Mouse (Mus musculus): ENCODE results near the gene Rxfp2.
A peak's percentile ranks its signal among the peaks of the same experiment; 100 is the strongest.

Gene Rxfp2

DNA sequence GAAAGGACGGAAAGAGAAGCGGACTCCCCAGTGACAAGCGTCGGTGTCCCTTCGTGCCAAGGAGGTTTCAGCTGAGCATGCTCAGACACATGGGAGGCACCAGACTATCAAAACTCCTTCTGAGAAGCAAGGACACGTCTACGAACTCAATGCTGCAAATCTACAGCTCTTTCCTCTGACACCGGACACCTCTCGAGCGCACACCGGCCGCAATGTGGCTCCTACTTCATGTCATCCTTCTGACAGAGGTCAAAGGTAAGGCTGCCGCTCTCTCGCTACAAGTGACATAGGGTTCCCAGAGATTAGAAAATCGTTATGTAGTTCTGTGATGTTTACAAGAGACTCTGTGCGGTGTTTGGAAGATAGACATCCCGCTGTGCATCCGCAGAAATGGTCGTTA, at the start of gene Rxfp2:
Gene Rxfp2, plus strand, starts transcription at position 20 of the 400 bp plus-strand sequence.
- no peak for ATAC-seq (ENCODE audit: low TSS enrichment)

DNA sequence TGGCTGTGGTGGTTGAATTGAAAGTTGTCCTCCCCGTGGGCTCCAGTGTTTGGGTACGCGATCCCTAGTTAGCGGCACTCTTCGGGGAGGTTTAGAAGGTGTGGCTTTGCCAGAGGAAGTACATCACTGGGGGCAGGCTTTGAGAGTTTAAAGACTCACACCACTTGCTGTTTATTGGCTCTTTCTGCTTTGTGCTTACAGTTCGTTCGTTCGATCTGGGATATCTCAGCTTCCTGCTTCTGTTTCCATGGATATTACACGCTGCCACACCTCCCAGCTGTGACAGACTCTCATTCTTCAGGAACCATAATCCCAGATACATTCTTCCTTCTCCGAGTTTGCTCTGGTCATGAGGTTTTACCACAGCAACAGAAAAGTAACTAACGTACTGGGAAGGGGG, 48.2 kb upstream of the Rxfp2 start:
- ATAC-seq (ENCODE audit: low TSS enrichment): no peak

DNA sequence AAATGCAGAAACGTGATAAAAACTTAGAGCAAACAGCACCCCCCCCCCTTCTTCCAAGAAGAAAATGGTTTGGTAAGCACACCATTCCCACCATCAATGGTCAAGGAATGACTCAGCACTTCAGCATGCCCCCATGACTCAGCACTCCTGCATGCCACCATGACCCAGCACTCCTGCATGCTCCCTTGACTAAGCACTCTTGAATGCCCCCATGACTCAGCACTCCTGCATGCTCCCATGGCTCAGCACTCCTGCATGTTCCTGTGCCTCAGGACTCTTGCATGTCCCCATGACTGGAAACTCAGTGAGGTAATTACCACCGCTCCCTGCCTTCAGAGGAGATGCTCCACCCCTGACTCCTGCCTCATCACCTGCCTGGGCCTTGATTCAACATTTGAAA, 41.4 kb upstream of the Rxfp2 start:
- no peak for ATAC-seq (ENCODE audit: low TSS enrichment)

DNA sequence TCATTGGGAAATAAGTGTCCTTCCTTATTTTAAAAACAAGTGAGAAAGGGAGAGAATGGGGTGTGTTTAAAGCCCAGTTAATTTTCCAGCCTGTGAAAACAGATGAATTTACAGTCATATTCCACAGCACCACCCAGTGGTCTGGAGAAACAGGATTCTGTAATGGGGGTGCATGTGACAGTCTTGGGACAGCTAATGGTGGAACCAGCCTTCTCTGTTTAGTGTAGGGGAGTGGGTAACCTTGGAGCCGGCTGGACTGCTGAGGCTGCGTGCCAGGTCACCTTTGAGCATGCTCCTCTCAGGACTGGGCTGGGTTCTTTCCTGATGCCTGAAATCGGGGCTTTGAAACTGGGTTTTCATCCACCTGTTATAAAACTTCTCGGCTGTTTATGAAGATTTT, 34.9 kb upstream of the Rxfp2 start:
- no peak for ATAC-seq (ENCODE audit: low TSS enrichment)

DNA sequence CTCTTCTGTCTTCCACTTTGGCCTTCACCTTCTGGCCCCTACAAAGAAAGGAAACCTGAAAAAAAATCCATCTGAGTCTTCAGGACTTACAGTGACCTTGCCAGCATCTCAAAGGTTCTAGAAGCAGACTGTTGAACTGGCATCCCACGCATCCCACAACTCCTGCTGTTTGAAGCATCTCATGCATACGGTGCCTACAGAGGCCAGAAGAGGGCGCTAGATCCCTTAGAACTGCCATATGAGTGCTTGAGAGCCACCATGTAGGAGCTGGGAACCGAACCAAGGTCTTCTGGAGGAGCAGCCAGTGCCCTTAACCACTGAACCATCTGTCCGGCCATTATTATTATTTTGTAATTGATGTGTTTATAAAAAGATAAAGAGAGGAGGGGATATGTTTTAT, 23.9 kb upstream of the Rxfp2 start:
- ATAC-seq (ENCODE audit: low TSS enrichment): no peak

DNA sequence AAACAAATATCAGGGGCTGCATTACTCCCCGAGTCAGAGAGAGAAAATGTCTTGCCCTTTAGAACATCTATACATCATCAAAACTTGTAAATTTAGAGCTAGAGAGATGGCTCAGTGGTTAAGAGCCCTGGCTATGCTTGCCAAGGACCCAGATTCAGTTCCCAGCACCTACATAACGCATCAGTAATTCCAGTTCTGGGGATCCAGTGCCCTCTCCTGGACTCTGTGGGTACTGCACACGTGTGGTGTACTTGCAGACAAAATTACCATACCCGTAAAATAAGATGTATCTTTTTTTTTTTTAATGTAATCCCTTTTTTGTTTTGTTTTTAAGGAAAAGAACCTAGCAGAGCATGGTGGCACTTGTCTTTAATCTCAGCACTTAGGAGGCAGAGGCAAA, 21.9 kb upstream of the Rxfp2 start:
- ATAC-seq (ENCODE audit: low TSS enrichment): no peak

DNA sequence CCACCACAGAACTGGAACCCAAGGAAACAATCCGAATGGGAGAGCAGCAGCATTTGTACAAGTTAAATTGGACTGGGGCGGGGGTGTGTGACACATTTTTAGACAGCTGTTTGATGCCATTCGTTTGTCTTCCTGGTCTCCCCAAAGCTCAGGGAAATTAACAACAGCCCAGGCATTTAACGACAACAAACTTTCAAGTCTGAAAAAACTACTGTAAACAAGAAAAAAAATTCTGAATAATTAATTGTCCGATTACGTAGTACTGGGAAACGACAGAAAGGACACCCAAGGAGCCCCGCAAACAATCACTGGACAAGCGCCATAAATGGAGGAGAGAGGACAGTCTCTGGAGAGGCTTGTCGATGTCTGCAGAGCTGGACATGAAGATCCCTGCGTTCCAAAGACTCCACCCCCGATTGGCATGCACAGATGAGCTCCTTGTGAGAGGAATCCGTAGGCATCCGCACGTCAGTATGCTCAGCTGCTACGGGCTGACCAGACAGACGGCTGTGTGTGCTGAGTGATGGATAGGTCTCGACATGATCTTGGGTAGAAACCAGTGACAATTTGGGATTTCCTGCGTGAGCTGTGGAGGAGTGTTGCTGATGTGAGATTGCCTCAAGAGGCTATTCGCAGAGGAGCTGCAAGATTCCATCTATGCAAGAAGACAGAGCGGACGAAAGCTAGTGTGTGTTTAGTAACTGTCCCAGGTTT, 21.0 kb upstream of the Rxfp2 start:
- peak; percentile 92 for ATAC-seq (ENCODE audit: low TSS enrichment)

DNA sequence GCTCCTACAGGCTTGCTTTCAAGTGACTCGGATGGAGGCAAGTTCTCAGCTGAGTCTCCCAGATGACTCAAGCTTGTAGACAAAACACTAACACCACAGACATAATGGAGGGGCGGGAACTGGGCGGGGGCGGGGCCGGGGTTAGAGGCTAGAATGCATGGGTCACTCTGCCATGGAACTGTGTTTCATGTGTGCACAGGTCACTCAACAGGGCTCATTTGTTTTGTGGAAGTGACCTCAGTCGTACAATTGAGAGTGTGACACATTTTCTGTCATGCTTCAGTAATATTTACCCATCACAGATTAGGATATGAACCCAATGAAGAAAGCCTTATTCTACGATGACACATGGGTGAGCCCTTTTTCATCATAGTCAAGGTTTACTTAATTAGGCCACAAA, 20.2 kb upstream of the Rxfp2 start:
- no peak for ATAC-seq (ENCODE audit: low TSS enrichment)

DNA sequence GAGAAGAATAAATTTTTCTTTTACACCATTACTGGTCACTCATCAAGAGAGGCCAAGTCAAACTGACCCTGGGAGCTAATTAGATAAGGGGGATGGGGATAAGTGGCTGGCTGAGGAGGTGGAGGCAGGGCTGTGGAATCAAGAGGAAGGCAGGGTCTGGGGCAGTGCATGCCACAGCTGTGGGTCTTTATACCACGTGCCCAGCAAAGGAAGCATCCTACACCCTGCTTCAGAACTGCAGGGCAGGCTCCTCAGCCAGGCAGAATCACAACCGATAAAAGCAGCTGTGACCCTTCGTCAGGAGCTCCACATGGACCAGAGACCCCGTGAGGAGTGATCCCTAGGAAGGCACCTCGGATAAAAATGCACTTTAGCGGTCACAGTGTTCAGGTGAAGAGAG, 13.1 kb upstream of the Rxfp2 start:
- no peak for ATAC-seq (ENCODE audit: low TSS enrichment)

DNA sequence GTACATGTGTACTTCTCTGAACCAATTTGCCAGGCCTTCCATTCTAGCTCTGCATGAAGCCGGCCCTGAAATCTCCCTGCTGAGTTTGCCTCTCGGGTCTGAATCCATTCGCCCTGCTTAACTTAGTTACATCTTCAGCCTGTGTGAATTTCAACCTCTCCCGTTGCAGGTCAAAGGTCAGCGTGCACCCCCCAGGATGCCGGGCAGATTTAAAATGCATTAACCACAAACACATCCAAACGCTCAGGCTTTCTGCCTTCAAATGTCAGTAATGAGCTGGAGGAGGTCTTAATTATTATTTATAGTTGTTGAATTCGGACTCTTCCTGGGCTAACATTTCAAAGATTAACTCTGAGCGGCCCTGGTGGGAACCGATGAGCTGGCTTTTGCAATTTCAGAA, 1.6 kb upstream of the Rxfp2 start:
- no peak for ATAC-seq (ENCODE audit: low TSS enrichment)

DNA sequence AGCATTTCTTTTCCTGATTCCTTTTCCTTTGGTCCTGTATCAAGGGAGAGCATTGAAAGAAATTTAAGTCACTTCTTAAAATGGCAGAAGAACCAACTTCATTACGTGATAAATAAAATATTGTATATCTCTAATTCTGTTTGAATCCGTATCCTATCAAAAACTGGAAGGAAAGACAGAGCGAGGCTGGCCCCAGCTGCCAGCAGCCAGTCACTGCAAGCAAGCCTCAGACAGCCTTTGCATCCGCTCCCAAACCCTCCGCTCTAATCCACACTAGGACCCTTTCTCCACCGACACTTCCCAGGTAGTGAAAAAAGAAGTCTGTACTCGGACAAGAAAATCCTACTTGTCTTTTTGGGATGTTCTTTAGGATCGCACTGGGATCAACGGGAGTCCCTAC, 803 bp upstream of the Rxfp2 start:
- no peak for ATAC-seq (ENCODE audit: low TSS enrichment)

DNA sequence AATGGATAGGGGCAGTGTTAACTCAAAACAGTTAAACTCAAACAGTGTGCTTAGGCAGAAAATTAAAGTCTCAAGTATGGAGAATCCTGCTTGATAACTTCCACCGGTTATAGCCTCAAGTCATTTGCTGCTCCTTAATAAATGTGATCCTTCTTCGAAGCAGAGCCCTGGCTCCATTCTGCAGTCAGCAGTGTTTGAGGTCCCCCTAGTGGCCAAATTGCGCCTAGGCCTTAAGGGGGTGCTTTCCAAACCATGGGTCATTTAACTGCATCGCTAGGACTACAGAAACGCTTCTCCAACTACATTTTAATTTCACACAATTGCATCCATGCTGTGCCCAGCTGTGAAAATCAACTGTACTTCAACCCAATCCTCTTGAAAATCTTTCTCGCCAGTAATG, 2.4 kb downstream of the Rxfp2 start:
- ATAC-seq (ENCODE audit: low TSS enrichment): peak; percentile 94

DNA sequence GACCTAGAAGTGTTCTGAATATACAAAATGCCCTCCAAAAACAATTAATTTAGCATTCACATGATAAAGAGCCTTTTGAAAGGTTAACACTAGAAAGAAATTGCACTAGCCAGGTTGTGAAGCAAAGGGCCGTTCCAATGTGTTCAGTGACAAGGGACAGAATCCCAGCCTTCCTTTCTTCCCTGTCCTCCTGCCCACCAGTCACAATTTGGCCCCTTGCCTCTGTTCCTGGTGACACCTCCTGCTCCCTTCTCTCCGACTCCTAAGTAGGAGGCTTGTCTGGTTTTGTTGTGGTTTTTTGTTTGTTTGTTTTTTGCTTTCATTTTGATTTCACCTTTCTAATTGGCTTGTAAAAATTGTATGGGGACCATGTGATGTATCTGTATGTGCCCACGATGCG, 3.3 kb downstream of the Rxfp2 start:
- no peak for ATAC-seq (ENCODE audit: low TSS enrichment)

DNA sequence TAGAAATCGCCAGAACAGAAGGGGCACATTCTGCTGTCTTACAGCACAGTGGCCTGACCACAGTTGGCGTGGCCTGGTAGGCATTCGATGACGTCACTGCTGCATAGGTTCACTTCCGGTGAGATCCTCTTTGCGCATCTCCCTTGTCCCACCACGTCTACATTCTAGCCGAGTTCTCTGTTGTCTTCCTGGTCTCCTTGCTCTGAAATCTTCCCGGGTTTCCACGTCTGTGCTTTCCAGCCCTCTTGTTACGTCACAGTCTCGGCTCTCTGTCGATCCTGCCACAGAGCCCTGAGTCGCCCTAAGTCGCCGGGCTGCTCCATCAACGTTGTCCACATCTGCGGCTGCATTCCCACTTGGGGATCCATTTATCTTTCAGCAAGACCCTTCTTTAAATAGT, 4.1 kb downstream of the Rxfp2 start:
- ATAC-seq (ENCODE audit: low TSS enrichment): no peak

DNA sequence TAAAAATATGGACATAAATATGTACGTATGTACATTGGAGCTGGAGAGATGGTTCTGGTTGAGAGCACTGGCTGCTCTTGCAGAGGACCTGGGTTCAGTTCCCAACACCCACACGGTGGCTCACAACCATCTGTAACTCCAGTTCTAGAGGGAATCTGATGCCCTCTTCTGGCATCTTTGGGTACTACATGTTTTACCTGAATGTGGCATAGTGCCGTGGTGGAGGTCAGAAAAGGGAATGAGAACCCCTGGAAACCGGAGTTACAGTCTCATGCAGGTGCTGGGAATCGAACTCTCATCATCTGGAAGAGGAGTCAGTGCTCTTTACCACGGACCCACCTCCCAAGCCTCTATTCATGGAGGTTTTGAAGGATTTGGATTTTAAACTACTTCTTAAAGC, 5.0 kb downstream of the Rxfp2 start:
- no peak for ATAC-seq (ENCODE audit: low TSS enrichment)

DNA sequence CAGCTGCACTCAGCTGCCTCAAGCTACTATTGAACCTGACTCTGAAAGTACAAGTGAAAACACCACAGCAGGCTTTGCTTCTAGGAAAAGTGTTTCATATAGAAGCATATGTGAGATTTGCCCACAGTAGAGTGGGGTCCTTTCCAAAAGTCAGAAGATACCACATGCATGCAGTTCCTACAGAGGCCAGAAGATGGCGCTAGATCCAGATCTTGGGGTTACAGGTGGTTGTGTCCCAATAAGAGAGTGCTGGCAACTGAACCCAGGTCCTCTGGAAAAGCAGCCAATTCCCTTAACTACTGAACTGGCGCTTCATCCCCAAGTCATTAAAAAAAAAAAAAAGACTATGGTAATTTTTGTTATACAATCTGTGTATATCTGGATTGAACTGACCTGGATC, 5.7 kb downstream of the Rxfp2 start:
- ATAC-seq (ENCODE audit: low TSS enrichment): no peak

DNA sequence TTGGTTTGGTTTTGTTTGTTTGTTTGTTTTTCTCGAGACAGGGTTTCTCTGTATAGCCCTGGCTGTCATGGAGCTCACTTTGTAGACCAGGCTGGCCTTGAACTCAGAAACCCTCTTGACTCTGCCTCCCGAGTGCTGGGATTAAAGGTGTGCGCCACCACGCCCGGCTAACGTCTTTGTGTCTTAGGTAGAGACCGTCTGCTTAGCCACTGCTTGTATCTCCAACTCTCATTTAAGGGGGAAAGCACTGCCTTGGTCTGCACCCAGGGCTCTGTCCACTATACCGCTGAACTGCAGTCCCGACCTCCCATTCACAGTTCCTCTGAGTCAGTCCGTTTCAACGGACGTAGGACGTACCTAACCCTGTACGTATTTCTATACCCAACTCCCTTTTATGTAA, 6.4 kb downstream of the Rxfp2 start:
- ATAC-seq (ENCODE audit: low TSS enrichment): no peak

DNA sequence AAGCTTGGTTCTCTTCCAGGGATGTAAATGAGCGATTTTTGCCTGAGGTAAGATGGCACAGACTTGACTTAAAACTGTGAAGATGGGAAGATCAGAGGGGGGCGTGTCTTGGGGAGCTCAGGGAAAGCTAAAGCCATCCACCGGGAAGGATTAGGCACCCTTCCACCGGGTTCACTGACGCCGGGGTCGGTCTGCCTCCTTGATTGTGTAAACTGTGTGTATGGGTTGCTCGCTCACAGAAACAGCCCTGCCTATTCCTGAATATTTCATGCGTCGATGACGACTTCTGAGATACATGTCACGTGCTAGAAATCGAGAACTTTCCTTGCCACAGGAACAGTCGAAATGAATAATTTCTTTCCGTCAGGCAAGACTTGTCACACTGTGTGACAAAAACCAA, 6.9 kb downstream of the Rxfp2 start:
- no peak for ATAC-seq (ENCODE audit: low TSS enrichment)

DNA sequence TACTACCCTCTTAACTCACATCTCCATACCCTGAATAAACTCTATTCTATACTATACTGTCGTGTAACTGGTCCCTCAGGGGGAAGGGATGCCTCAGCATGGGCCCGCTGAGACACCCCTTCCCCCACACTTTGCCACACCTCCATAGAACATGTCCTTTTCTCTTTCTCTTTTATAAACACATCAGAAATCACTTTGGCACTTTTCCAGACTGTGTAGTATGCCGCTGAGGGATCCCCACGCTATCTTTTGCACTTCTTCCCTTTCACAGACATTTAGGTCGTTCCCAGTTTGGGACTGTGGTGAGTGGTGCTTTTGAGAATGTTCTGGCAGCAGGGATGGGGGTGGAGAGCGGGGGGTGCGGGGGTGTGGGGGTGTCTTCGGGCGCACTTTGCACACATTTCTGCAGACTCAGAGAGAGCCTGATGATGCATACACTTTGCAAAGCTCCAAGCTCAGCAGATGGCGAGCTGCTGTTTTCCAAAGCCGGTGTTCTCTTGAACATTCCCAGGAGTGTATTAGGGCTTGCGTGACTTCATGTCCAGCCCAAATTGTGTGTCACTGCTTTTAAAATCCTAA, 8.1 kb downstream of the Rxfp2 start:
- ATAC-seq (ENCODE audit: low TSS enrichment): peak; percentile 87

DNA sequence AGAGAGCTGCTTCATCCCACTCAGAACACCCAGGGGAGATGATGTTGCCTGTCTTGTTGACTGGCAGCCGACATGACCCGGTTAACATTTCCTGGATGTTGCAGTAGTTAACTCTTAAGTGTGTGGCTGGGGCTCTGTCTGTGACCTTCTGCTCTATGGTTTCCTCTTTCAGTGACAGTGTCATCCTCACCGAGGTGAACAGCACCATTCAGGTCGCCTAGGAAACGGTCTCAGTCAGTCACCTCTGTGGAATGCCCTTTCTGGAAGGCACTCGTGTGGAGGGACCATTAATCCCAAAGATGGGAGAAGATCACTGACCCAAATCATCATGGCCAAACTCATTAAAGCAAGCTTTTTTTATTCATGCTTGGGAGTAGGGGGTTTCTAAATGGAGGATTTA, 12.7 kb downstream of the Rxfp2 start:
- no peak for ATAC-seq (ENCODE audit: low TSS enrichment)

DNA sequence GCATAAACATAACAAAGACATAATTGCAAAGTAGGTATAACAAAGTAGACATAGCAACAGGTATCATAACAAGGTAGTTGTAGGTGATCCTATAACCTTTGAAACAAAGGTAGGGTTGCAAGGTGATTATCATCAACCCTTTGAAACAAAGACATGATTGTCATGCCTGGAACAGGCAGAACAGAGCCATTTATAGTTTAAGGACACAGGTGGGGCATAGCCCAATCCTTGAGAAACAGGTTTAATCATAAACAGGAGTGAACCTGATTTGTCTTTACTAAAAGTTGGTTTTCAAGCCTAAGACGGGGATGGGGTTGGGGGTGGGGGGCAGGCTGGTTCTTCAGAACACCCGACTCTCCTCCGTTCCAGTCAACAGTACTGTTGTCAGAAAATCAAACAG, 13.2 kb downstream of the Rxfp2 start:
- ATAC-seq (ENCODE audit: low TSS enrichment): no peak

DNA sequence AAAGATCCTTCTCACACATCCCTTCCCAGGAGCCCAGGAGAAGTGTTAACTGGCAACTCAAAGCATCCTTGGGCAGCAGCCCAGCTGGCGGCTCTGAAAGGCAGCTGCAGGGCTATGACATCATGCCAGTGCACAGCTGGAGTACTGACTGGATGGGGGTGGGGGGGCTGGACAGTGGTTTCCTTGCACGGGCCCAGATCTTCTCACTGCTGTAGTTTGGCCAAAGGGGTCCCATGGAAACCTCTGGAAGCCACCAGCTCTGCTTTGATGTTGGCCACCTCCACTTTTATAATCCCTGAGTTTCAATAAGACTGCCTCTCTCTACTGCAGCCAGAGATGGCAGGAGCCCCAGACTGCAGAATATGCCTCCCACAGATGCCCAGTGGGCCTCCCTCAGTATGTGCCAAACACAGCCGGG, 13.6 kb downstream of the Rxfp2 start:
- ATAC-seq (ENCODE audit: low TSS enrichment): peak; percentile 69

DNA sequence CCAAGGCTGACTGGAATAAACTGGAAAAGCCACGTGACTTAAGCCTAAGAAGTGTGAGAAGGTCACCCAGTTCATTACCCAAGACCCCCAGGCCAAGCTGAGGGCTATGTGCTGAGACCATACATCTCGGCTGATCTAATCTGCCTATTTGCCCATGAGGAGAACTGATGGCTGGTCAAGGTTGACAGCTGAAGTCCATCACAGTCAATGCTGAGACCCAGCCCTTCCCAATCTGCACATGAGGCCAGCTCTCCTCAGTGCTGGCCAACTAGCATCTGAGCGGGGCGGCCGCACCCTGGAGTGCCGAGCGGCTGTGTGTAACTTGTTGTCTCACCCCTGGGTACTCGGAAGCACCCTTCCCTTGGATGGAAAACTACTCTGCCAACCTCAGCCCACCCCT, 17.8 kb downstream of the Rxfp2 start:
- no peak for ATAC-seq (ENCODE audit: low TSS enrichment)

DNA sequence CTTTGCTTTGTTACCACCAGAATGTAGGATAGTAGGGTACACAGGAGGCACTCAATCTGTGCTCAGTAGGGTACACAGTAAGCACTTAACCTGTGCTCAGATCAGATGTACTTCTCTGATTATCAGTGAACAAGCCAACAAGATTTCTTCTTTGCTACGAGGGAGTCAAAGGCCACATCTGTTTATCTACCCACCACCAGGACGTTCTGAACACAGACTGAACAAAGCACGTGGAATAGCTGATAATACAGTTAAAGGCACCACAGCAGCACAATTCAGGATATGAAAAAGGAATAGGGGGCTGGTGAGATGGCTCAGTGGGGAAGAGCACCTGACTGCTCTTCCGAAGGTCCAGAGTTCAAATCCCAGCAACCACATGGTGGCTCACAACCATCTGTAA, 18.4 kb downstream of the Rxfp2 start:
- no peak for ATAC-seq (ENCODE audit: low TSS enrichment)
